Mouse (Mus musculus): ENCODE data around the gene Exosc3.

GRCm38 (mm10) chr4:45286318-45286717 is 56.2 kb downstream of the Exosc3 start:
- TF ChIP-seq CTCF (IDR thresholded peaks at IDR 0.05; ENCODE audit: insufficient read depth, low read depth, low read length) (no peak), POLR2A (IDR thresholded peaks at IDR 0.05; ENCODE audit: insufficient read depth, low read depth, low read length) (no peak)
